Mouse (Mus musculus) kidney, adult 8-10 months (tissue): ENCODE data around the gene Mad2l1bp.

Experiments used
- DNase-seq, 2 experiments: peaks; one replicate each; pipeline ENCODE4 v3.0.0; 2022

Mad2l1bp gene

GRCm38 (mm10) chr17:46152847-46153782 lies at the start of gene Mad2l1bp:
Gene Mad2l1bp, minus strand, starts transcription at chr17:46153553.
- DNase-seq: peak; percentile 92 to 93

GRCm38 (mm10) chr17:46203078-46203477 lies 49.7 kb upstream of the Mad2l1bp start:
- peak; percentile 10 to 36 for DNase-seq

GRCm38 (mm10) chr17:46202421-46203071 lies 49.2 kb upstream of the Mad2l1bp start, which contains the start of the genes Polh and Xpo5:
Gene Polh, minus strand, starts transcription at chr17:46202645.
Gene Xpo5, plus strand, starts transcription at chr17:46202782.
- DNase-seq: peak; percentile 91 to 92

- DNase-seq: no peak
These were observed 47.8 kb upstream of the Mad2l1bp start for GRCm38 (mm10) chr17:46201151-46201550.

- DNase-seq: no peak
These were observed 35.5 kb upstream of the Mad2l1bp start for GRCm38 (mm10) chr17:46188829-46189228.

GRCm38 (mm10) chr17:46182273-46182672 lies 28.9 kb upstream of the Mad2l1bp start:
- peak in 1 of 2 experiments; percentile 46 for DNase-seq

- peak in 1 of 2 experiments; percentile 31 for DNase-seq
These were observed 17.2 kb upstream of the Mad2l1bp start for GRCm38 (mm10) chr17:46170538-46170937.

GRCm38 (mm10) chr17:46168768-46169167 lies 15.4 kb upstream of the Mad2l1bp start:
- DNase-seq: no peak

- no peak for DNase-seq
These were observed 15.0 kb upstream of the Mad2l1bp start for GRCm38 (mm10) chr17:46168318-46168717.

- no peak for DNase-seq
These were observed 13.7 kb upstream of the Mad2l1bp start for GRCm38 (mm10) chr17:46167014-46167413.

- DNase-seq: no peak
These were observed 12.9 kb upstream of the Mad2l1bp start for GRCm38 (mm10) chr17:46166270-46166669.

- DNase-seq: no peak
These were observed 12.1 kb upstream of the Mad2l1bp start for GRCm38 (mm10) chr17:46165460-46165859.

GRCm38 (mm10) chr17:46164791-46165190 lies 11.4 kb upstream of the Mad2l1bp start:
- DNase-seq: no peak

- no peak for DNase-seq
These were observed 10.9 kb upstream of the Mad2l1bp start for GRCm38 (mm10) chr17:46164301-46164700.

GRCm38 (mm10) chr17:46162951-46163421 lies 9.6 kb upstream of the Mad2l1bp start:
- peak; percentile 49 to 57 for DNase-seq

- no peak for DNase-seq
These were observed 9.2 kb upstream of the Mad2l1bp start for GRCm38 (mm10) chr17:46162551-46162950.

GRCm38 (mm10) chr17:46161710-46162109 lies 8.4 kb upstream of the Mad2l1bp start:
- DNase-seq: no peak

GRCm38 (mm10) chr17:46161179-46161578 lies 7.8 kb upstream of the Mad2l1bp start:
- DNase-seq: peak in 1 of 2 experiments; percentile 32

- peak; percentile 98 to 99 for DNase-seq
These were observed 7.3 kb upstream of the Mad2l1bp start, which contains the start of gene Gtpbp2 for GRCm38 (mm10) chr17:46160686-46161085. Gene Gtpbp2, plus strand, starts transcription at chr17:46161032.

- peak; percentile 96 to 97 for DNase-seq
These were observed 6.8 kb upstream of the Mad2l1bp start for GRCm38 (mm10) chr17:46160090-46160662.

GRCm38 (mm10) chr17:46159236-46159635 lies 5.9 kb upstream of the Mad2l1bp start:
- DNase-seq: no peak

GRCm38 (mm10) chr17:46157131-46157530 lies 3.8 kb upstream of the Mad2l1bp start:
- DNase-seq: no peak

GRCm38 (mm10) chr17:46156680-46157079 lies 3.3 kb upstream of the Mad2l1bp start:
- no peak for DNase-seq
